Mouse (Mus musculus) heart, embryonic 10.5 days (tissue): ENCODE results near the gene Adm2. TPM values are rescaled to one million over a fixed set of nuclear protein-coding genes. Genes with fewer than 3 reads are reported as not detected.

Source experiments
- DNase-seq: peaks from one replicate; pipeline ENCODE4 v3.0.0-alpha.2; 2017; ENCODE audit warnings: low spot score
- H3K27ac ChIP-seq: fragments of 300-500 bp; sonication (generic); 2 replicates; pipeline ENCODE4 v1.5.1; 2016; ENCODE audit warnings: mild to moderate bottlenecking
- H3K27me3 ChIP-seq: fragments of 300-500 bp; sonication (generic); 2 replicates; pipeline ENCODE4 v1.6.1; 2016; ENCODE audit warnings: mild to moderate bottlenecking; ENCODE audit not compliant: poor library complexity, insufficient read depth, severe bottlenecking
- H3K36me3 ChIP-seq: fragments of 300-500 bp; sonication (generic); 2 replicates; pipeline ENCODE4 v1.6.1; 2016; ENCODE audit warnings: mild to moderate bottlenecking, moderate library complexity
- H3K4me1 ChIP-seq: fragments of 300-500 bp; sonication (generic); 2 replicates; pipeline ENCODE4 v1.6.1; 2016; ENCODE audit warnings: mild to moderate bottlenecking
- H3K4me3 ChIP-seq: fragments of 300-500 bp; sonication (generic); 2 replicates; pipeline ENCODE4 v1.5.1; 2016; ENCODE audit warnings: mild to moderate bottlenecking, moderate library complexity
- H3K9me3 ChIP-seq: fragments of 300-500 bp; sonication (generic); 2 replicates; pipeline ENCODE4 v1.6.1; 2016; ENCODE audit warnings: mild to moderate bottlenecking, moderate library complexity
- WGBS: fragments of 180-500 bp; shearing (Covaris S2); methylation state at CpG from one replicate; pipeline ENCODE4 v1.1.7; 2016; 5-methylcytosine and 5-hydroxymethylcytosine counted together
- polyA plus RNA-seq: library from polyadenylated mRNA; unstranded; fragments of >200 nt; fragmentation: Nextera tagmentation; extraction: Ambion mirVana; gene quantifications from 2 replicates; pipeline ENCODE4 v1.2.1, GENCODE M21; 2016

The Adm2 gene
- 0.39 and 0.65 TPM in 2 replicates for polyA plus RNA-seq

DNA sequence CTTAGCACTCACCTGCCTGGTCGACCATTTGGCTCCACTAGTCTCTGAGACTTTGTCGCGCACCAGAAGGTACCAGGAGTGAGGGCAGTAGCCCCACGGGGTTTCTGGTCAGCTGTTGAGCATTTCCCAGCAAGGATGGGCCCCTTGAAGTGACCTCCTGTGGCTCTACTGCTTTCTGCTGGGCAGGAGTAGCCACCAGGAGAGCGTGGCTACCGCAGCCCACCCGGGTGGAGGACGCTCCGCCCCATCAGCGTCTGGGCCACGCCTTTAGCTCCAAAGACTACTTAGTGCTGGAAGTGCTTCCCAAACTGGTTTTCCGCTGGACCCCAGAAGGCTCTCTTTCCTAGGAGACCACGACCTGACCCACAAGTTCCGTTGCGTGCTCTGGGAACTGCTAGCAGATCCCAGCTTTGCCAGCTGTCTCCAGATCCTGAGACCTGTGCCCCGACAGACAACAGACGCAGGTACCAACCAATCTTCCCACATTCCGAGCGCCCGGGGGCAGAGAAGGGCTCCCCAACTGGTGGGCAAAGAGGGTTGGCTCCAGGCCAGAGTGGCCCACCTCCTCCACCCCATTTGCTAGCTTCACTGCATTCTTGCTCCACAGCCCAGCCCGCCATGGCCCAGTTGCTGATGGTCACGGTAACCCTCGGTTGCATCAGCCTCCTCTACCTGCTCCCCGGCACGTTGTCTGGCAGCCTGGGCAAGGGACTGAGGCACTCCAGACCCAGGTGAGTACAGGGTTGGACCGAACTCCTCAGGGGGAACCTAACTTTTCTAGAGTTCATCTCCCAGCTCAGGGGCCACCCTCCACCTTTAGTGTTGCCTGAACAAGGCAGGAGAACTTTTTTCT is at the start of gene Adm2:
Adm2 (plus strand) TSS at position 51 of the 853 bp plus-strand sequence.
- Histone ChIP-seq H3K27me3 (peaks cover 29% of the 10 kb centered on the region; the same call in 1 of the 2 replicates), H3K36me3 (no peaks in the 10 kb centered on the region), H3K27ac (peak within 1 kb of the TSS; percentile 70), H3K4me1 (peaks cover 11% of the 10 kb centered on the region), H3K9me3 (no peaks in the 10 kb centered on the region), H3K4me3 (peak within 1 kb of the TSS; percentile 57)
- 5% methylated on average over 26 of the region's 26 CpGs for WGBS
- no peak for DNase-seq

DNA sequence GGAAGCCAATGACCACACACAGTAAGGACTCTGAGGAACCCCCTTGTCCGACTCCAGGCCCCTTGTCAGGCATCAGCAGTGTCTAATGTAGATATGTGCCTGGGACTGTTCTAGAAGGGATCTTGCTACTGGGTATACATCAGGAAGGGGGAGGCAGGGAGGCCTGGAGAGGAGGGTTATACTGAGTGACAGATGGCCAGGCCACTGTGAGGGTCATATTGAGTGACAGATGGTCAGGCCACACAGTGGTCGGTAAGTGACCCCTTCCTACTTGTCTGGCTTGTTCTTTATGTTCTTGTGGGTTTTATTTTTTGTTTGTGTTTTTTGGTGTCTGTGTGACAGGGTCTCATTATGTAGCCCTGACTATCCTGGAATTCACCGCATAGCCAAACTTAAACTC is 47.0 kb upstream of the Adm2 start:
- Histone ChIP-seq H3K4me3 (no peak overlapping the region), H3K36me3 (peaks cover 62% of the 10 kb centered on the region)
- WGBS, result 87% methylated on average over 3 of the region's 3 CpGs

DNA sequence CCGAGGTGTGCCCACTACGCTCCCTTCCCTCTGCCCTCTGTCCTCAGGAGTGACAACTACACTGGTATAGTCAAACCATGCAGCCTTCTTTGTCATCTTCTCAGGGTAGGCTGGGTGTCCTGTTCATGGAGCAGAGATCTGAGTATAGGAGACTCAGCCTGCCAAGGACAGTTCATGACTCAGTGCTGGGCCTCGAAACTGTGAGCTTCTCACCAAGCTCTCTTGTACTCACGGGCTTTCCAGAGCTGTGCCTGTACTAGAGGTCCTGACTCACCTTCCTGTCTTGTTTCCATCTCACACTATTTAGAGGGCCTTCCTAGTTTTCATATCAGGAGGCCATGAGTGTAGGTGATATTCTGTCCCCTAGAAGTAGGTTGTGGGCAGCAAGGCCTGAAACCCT is 45.2 kb upstream of the Adm2 start:
- no peaks in the 10 kb centered on the region for H3K4me1 ChIP-seq
- no peak overlapping the region for H3K4me3 ChIP-seq
- no peak overlapping the region for H3K27ac ChIP-seq
- H3K27me3 ChIP-seq, result no peaks in the 10 kb centered on the region
- no peaks in the 10 kb centered on the region for H3K9me3 ChIP-seq
- DNase-seq, result no peak
- H3K36me3 ChIP-seq, result peaks cover 80% of the 10 kb centered on the region
- whole genome bisulfite sequencing, result 89% methylated on average over 4 of the region's 4 CpGs

More for the DNA sequence above, 47.0 kb upstream of the Adm2 start:
- DNase-seq, result no peak
- H3K27ac ChIP-seq, result no peak overlapping the region
- no peaks in the 10 kb centered on the region for H3K4me1 ChIP-seq
- no peaks in the 10 kb centered on the region for H3K27me3 ChIP-seq
- no peaks in the 10 kb centered on the region for H3K9me3 ChIP-seq

DNA sequence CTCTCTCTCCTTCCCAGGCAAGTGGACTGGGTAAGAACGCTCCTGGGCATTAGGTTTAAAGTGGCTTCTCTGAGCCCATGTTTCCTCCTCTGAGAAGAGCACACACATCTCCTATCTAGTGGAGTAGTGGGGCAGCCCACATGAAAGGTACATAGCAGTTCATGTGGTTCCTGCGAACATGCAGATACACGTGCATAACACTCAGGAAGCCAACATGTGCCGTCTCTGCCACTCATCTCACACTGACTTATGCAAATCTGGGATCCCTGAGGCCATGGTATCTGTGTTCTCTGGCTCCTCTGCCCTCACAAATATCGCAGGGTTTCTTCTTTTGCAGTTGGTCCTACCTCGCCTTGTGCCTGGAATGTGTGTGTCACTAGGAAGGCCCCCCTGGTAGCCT is 40.0 kb upstream of the Adm2 start:
- WGBS, result 86% methylated on average over 6 of the region's 6 CpGs
- Histone ChIP-seq H3K36me3 (peaks cover 89% of the 10 kb centered on the region), H3K9me3 (no peaks in the 10 kb centered on the region), H3K27me3 (no peaks in the 10 kb centered on the region), H3K4me1 (peaks cover 6% of the 10 kb centered on the region; the same call in 1 of the 2 replicates), H3K27ac (no peak overlapping the region), H3K4me3 (no peak overlapping the region)
- no peak for DNase-seq

DNA sequence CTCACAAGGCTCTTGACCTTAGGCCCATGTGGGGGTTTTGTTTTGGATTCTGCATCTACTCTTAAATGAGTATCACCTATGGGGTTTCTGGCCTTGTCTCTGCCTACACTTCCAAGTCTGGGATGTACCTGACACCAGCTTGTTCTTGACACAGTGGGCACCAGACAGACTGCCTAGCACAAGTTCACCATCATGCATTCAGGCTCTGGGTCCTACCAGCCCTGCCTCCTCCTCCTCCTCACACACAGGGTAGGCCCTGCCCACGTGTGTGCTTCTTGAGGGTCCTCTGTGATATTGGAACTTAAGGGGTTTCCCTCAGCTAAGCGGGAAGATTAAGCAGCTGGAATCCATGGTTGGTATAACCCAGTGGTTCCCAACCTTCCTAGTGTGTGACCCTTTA is 38.4 kb upstream of the Adm2 start:
- Histone ChIP-seq H3K36me3 (peaks cover 92% of the 10 kb centered on the region), H3K27ac (no peak overlapping the region), H3K9me3 (no peaks in the 10 kb centered on the region), H3K27me3 (no peaks in the 10 kb centered on the region), H3K4me3 (no peak overlapping the region), H3K4me1 (peaks cover 9% of the 10 kb centered on the region; the same call in 1 of the 2 replicates)
- 82% methylated on average over 2 of the region's 2 CpGs for WGBS
- no peak for DNase-seq

DNA sequence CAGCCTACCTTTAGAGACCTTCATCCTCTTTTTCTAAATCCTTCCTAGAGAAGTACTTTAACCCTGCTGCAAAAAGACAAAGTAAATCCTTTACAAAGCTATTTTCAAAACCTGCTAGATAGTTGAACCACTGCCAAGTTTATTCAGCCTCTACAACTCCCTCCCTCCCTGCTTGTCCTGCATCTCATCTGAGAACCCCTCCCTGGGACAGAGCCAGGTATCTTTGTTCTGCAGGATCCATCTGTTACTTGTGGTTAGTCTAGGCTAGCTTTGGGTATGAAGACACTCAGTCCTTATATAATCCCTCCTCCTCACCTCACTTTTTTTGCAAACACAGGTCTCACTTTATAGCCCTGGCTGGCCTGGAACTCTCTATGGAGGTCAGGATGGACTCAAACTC is 37.5 kb upstream of the Adm2 start:
- no peaks in the 10 kb centered on the region for H3K27me3 ChIP-seq
- H3K27ac ChIP-seq, result no peak overlapping the region
- no peak overlapping the region for H3K4me3 ChIP-seq
- peaks cover 92% of the 10 kb centered on the region for H3K36me3 ChIP-seq
- H3K4me1 ChIP-seq, result peaks cover 9% of the 10 kb centered on the region; the same call in 1 of the 2 replicates
- no peaks in the 10 kb centered on the region for H3K9me3 ChIP-seq
- no peak for DNase-seq

DNA sequence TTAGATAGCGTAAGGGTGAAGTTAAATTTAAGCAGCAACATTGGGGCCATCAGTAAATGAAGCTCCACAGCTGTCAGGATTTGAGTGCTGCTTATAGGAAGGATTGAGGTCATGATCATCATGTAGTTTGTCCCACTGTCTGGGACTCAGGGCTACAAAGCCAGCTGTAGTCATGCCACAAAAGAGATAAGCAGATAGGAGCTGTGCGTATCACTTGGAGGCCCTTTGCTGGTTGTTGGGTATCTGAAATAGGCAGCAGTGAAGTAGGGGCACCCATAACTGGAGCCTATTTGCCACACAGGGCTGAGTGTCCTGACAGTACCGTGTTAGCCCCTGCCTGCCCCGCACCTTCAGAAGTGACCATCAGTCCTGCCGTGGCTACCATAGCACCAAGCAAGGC is 37.0 kb upstream of the Adm2 start:
- H3K36me3 ChIP-seq, result peaks cover 92% of the 10 kb centered on the region
- no peak overlapping the region for H3K27ac ChIP-seq
- H3K4me3 ChIP-seq, result no peak overlapping the region
- H3K9me3 ChIP-seq, result no peaks in the 10 kb centered on the region
- peaks cover 9% of the 10 kb centered on the region; the same call in 1 of the 2 replicates for H3K4me1 ChIP-seq
- no peaks in the 10 kb centered on the region for H3K27me3 ChIP-seq
- 90% methylated on average over 5 of the region's 5 CpGs for WGBS
- DNase-seq, result no peak

DNA sequence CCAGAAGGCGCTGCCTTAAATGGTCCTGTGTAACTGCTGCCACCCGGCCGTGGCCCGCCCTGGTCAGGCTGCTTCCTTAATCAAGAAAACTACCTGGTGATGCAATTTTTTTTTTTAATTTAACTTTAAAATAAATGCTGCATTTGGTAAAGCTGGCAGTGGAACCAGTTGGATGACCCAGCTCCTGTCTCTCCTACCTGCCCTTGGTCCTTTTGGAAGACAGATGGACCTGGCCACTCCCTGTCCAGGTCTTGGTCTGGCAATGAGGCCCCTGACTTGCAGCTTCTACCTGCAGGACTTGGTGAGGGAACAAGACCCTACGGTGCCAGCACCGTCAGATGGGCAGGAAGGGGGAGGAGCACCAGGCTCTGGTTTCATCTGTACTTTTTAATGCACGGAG is 36.4 kb upstream of the Adm2 start:
- peaks cover 91% of the 10 kb centered on the region for H3K36me3 ChIP-seq
- H3K4me3 ChIP-seq, result no peak overlapping the region
- no peaks in the 10 kb centered on the region for H3K27me3 ChIP-seq
- WGBS, result 88% methylated on average over 7 of the region's 7 CpGs
- DNase-seq, result no peak
- H3K9me3 ChIP-seq, result no peaks in the 10 kb centered on the region
- no peak overlapping the region for H3K27ac ChIP-seq
- H3K4me1 ChIP-seq, result peaks cover 9% of the 10 kb centered on the region; the same call in 1 of the 2 replicates

DNA sequence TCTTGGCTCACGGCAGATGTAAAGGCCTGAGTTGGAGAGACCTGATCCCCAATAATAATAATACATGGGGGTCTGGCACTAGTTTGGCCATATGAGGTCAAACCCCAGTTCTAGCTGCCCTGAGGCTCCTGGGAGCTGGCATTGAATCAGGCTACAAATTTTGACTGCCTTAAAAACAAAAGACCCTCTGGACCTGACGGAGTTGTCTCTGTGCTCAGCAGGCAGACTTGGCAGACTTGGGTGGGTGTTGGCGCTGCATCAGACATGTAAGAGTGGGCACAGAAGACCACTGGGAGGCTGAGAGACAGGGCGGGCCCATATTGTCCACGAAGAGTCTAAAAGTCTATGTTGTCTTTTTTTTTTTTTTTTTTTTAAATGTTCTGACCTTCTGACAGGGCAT is 35.9 kb upstream of the Adm2 start:
- WGBS, result 93% methylated on average over 5 of the region's 5 CpGs
- Histone ChIP-seq H3K4me1 (peaks cover 9% of the 10 kb centered on the region; the same call in 1 of the 2 replicates), H3K9me3 (no peaks in the 10 kb centered on the region), H3K36me3 (peaks cover 91% of the 10 kb centered on the region), H3K27me3 (no peaks in the 10 kb centered on the region), H3K4me3 (no peak overlapping the region), H3K27ac (no peak overlapping the region)
- no peak for DNase-seq

DNA sequence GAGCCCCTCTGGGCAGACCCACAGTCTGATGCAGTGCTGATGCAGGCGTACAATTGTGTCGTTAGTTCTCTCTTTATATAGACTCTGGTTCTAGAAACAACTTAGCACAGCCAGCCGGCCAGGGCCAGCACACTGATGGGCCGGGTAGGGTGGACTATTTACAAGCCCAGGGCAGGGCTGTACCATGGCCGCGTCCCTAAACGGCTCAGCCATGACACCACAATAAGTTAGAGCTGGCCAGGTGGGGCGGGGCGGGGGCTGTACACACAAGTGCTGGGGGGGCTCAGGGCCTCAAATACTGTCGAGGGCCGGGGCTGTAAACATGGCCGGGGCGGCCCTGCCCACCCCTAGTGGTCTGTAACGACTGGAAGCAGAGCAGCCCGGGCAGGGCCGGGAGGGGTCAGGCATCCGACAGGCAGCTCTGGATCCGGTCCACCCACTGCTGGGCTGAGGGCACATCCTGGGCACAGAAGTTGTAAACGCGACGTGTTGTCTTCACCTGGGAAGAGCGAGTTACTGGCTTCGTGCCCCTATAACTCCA is 34.2 kb upstream of the Adm2 start:
- H3K4me3 ChIP-seq, result no peak overlapping the region
- DNase-seq, result no peak
- H3K36me3 ChIP-seq, result peaks cover 92% of the 10 kb centered on the region
- H3K9me3 ChIP-seq, result no peaks in the 10 kb centered on the region
- no peak overlapping the region for H3K27ac ChIP-seq
- peaks cover 8% of the 10 kb centered on the region; the same call in 1 of the 2 replicates for H3K4me1 ChIP-seq
- 90% methylated on average over 23 of the region's 23 CpGs for WGBS
- no peaks in the 10 kb centered on the region for H3K27me3 ChIP-seq

DNA sequence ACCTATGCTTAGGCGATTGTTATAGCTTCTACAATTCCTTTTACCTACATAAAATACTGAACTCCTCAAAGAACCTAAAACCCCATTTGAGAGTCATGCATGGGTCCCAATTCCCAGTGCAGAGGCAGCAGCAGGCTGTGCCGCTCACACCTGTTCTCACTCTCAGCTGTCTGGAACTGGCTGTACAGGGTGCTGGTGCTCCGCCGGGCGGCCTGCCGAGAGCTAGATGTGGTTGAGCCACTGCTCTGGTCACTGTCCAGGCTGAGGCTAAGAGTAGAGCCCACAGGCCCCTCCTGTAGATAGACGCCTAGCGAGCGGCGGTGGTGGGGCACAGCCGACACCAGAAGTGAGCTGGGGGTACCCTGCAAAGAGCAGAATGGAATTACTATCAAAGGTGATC is 33.1 kb upstream of the Adm2 start:
- H3K27me3 ChIP-seq, result no peaks in the 10 kb centered on the region
- no peak for DNase-seq
- H3K9me3 ChIP-seq, result no peaks in the 10 kb centered on the region
- H3K36me3 ChIP-seq, result peaks cover 93% of the 10 kb centered on the region
- no peak overlapping the region for H3K4me3 ChIP-seq
- WGBS, result 95% methylated on average over 11 of the region's 11 CpGs
- peaks cover 3% of the 10 kb centered on the region; the same call in 1 of the 2 replicates for H3K4me1 ChIP-seq
- no peak overlapping the region for H3K27ac ChIP-seq

DNA sequence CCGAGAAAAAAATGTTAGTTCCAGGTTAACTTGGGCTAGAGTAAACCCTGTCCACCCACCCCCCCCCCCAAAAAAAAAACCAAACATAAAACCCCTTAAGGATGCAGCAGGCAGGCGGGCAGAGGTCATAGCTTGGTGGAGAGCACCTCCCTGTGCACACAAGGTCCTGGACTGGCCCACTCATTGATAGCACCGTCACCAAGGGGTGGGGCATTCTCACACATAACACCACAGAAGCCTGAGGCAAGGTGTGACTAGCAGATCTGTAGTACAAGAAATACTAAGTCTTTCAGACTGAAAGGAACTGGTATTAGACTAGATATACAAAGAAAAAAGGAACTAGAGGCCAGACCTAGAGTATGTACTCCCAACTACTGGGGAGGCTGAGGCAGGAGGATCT is 31.0 kb upstream of the Adm2 start:
- Histone ChIP-seq H3K4me3 (no peak overlapping the region), H3K9me3 (no peaks in the 10 kb centered on the region), H3K4me1 (peaks cover 3% of the 10 kb centered on the region; the same call in 1 of the 2 replicates), H3K27ac (no peak overlapping the region), H3K27me3 (no peaks in the 10 kb centered on the region), H3K36me3 (peaks cover 97% of the 10 kb centered on the region)
- WGBS, result 85% methylated on average over 3 of the region's 3 CpGs
- no peak for DNase-seq

DNA sequence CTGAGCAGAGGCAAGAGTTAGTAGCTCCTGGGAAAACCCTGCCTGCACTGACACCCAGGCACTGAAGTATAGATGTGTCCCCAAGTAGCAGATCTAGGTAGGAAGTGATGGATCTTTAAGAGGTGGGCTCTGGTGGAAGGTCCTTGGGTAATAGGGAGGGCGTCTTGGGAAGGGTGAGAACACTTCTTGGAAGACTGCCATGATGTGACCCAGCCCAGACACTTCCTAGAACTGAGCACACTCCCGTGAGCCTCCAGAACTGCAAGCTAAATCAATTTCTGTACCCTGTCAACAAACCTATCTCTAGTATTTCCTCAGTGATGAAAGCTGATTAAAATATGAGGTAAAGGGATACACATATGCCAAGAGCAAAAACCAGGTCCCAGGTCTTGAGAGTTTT is 29.7 kb upstream of the Adm2 start:
- Histone ChIP-seq H3K4me3 (no peak overlapping the region), H3K27ac (no peak overlapping the region), H3K9me3 (no peaks in the 10 kb centered on the region), H3K4me1 (peaks cover 3% of the 10 kb centered on the region; the same call in 1 of the 2 replicates), H3K27me3 (no peaks in the 10 kb centered on the region), H3K36me3 (peaks cover 99% of the 10 kb centered on the region)
- DNase-seq, result no peak
- WGBS, result 70% methylated on average over 2 of the region's 2 CpGs
